Mouse (Mus musculus) forebrain, embryonic 11.5 days (tissue): ENCODE measurements at regions not wholly inside any gene's neighbourhood (a gene's known extent, or its start where the extent isn't known, plus 50 kb on each side); places are given as distances from the start of the nearest gene placed in this dataset.

Source experiments
- ATAC-seq: fragments of 200-750 bp; cut with Nextera tagmentation; replicated peaks from 2 replicates; pipeline ENCODE4 v1.8.0; 2017; ENCODE audit warnings: moderate TSS enrichment; ENCODE audit not compliant: low FRiP score
- DNase-seq: peaks from one replicate; pipeline ENCODE4 v3.0.0-alpha.2; 2017; ENCODE audit warnings: low spot score
- H3K27ac ChIP-seq: fragments of 300-500 bp; sonication (generic); 2 replicates; pipeline ENCODE4 v1.5.1; 2014; ENCODE audit warnings: low read depth, low read length
- H3K27me3 ChIP-seq: fragments of 300-500 bp; sonication (generic); 2 replicates; pipeline ENCODE4 v1.6.1; 2014; ENCODE audit warnings: mild to moderate bottlenecking, low read length, mixed read lengths; ENCODE audit not compliant: control insufficient read depth, insufficient read depth
- H3K36me3 ChIP-seq: fragments of 300-500 bp; sonication (generic); 2 replicates; pipeline ENCODE4 v1.6.1; 2014; ENCODE audit warnings: mild to moderate bottlenecking, low read length, moderate library complexity, mixed read lengths; ENCODE audit not compliant: control insufficient read depth, insufficient read depth
- H3K4me1 ChIP-seq: fragments of 300-500 bp; sonication (generic); replicated peaks from 2 replicates; pipeline ENCODE4 v1.6.1; 2014; ENCODE audit warnings: low read length, mixed read lengths; ENCODE audit not compliant: control insufficient read depth, insufficient read depth
- H3K4me2 ChIP-seq: fragments of 300-500 bp; sonication (generic); 2 replicates; pipeline ENCODE4 v1.6.1; 2014; ENCODE audit warnings: low read depth, mild to moderate bottlenecking, low read length, moderate library complexity, mixed read lengths; ENCODE audit not compliant: severe bottlenecking
- H3K4me3 ChIP-seq: fragments of 300-500 bp; sonication (generic); 2 replicates; pipeline ENCODE4 v1.5.1; 2014; ENCODE audit warnings: low read depth, low read length
- H3K9ac ChIP-seq: fragments of 300-500 bp; sonication (generic); 2 replicates; pipeline ENCODE4 v1.6.1; 2014; ENCODE audit warnings: low read length
- H3K9me3 ChIP-seq: fragments of 300-500 bp; sonication (generic); 2 replicates; pipeline ENCODE4 v1.6.1; 2016; ENCODE audit warnings: low read length, mixed read lengths; ENCODE audit not compliant: control insufficient read depth
- WGBS: fragments of 180-500 bp; shearing (Covaris S2); extraction: QIAGEN DNeasy Blood & Tissue Kit; methylation state at CpG from one replicate; pipeline ENCODE4 v1.1.7; 2014; 5-methylcytosine and 5-hydroxymethylcytosine counted together

GRCm38 (mm10) chr1:183783440-183784130 is 229.5 kb upstream of the Dusp10 start:
- H3K4me1 ChIP-seq = no peaks in the 10 kb centered on the region
- H3K4me2 ChIP-seq = no peak overlapping the region
- no peaks in the 10 kb centered on the region for H3K36me3 ChIP-seq
- ATAC-seq (no peak), DNase-seq (no peak)
- H3K9ac ChIP-seq = no peak overlapping the region
- 70% methylated on average over 8 of the region's 8 CpGs for WGBS
- H3K27me3 ChIP-seq = no peaks in the 10 kb centered on the region
- H3K4me3 ChIP-seq = no peak overlapping the region
- H3K27ac ChIP-seq = no peak overlapping the region
- no peaks in the 10 kb centered on the region for H3K9me3 ChIP-seq

- Histone ChIP-seq H3K4me1 (no peaks in the 10 kb centered on the region), H3K9ac (no peak overlapping the region), H3K9me3 (no peaks in the 10 kb centered on the region), H3K4me3 (no peak overlapping the region), H3K36me3 (no peaks in the 10 kb centered on the region), H3K27me3 (no peaks in the 10 kb centered on the region), H3K4me2 (no peak overlapping the region), H3K27ac (no peak overlapping the region)
- ATAC-seq (no peak), DNase-seq (no peak)
- 73% methylated on average over 7 of the region's 7 CpGs for WGBS
These were observed 220.8 kb upstream of the Dusp10 start for GRCm38 (mm10) chr1:183792230-183792813.

- Histone ChIP-seq H3K9me3 (no peaks in the 10 kb centered on the region), H3K4me3 (no peak overlapping the region), H3K4me2 (no peak overlapping the region), H3K9ac (no peak overlapping the region), H3K27me3 (no peaks in the 10 kb centered on the region), H3K27ac (no peak overlapping the region), H3K36me3 (no peaks in the 10 kb centered on the region), H3K4me1 (no peaks in the 10 kb centered on the region)
- DNase-seq = no peak
- ATAC-seq = no peak
- 90% methylated on average over 4 of the region's 4 CpGs for WGBS
These were observed 219.8 kb upstream of the Dusp10 start for GRCm38 (mm10) chr1:183793324-183793723.

GRCm38 (mm10) chr1:183793913-183794445 is 219.1 kb upstream of the Dusp10 start:
- Histone ChIP-seq H3K4me3 (no peak overlapping the region), H3K9ac (no peak overlapping the region), H3K36me3 (no peaks in the 10 kb centered on the region), H3K27ac (no peak overlapping the region), H3K9me3 (no peaks in the 10 kb centered on the region), H3K27me3 (no peaks in the 10 kb centered on the region), H3K4me1 (no peaks in the 10 kb centered on the region), H3K4me2 (no peak overlapping the region)
- WGBS = 73% methylated on average over 8 of the region's 8 CpGs
- ATAC-seq = no peak
- DNase-seq = no peak

- DNase-seq (no peak), ATAC-seq (no peak)
- H3K36me3 ChIP-seq = no peaks in the 10 kb centered on the region
- H3K9ac ChIP-seq = no peak overlapping the region
- WGBS = 92% methylated on average over 4 of the region's 4 CpGs
- H3K27ac ChIP-seq = no peak overlapping the region
- H3K9me3 ChIP-seq = no peaks in the 10 kb centered on the region
- no peak overlapping the region for H3K4me3 ChIP-seq
- no peaks in the 10 kb centered on the region for H3K27me3 ChIP-seq
- no peaks in the 10 kb centered on the region for H3K4me1 ChIP-seq
- H3K4me2 ChIP-seq = no peak overlapping the region
These were observed 210.8 kb upstream of the Dusp10 start for GRCm38 (mm10) chr1:183802351-183802750.

GRCm38 (mm10) chr1:183803357-183803756 is 209.7 kb upstream of the Dusp10 start:
- no peak overlapping the region for H3K9ac ChIP-seq
- H3K27me3 ChIP-seq = no peaks in the 10 kb centered on the region
- no peak overlapping the region for H3K4me3 ChIP-seq
- WGBS = 86% methylated on average over 5 of the region's 5 CpGs
- no peak overlapping the region for H3K27ac ChIP-seq
- H3K36me3 ChIP-seq = no peaks in the 10 kb centered on the region
- no peaks in the 10 kb centered on the region for H3K4me1 ChIP-seq
- no peaks in the 10 kb centered on the region for H3K9me3 ChIP-seq
- ATAC-seq (no peak), DNase-seq (no peak)
- no peak overlapping the region for H3K4me2 ChIP-seq

- no peaks in the 10 kb centered on the region for H3K4me1 ChIP-seq
- H3K27ac ChIP-seq = no peak overlapping the region
- no peaks in the 10 kb centered on the region for H3K27me3 ChIP-seq
- no peak for DNase-seq
- no peaks in the 10 kb centered on the region for H3K9me3 ChIP-seq
- no peak for ATAC-seq
- H3K4me3 ChIP-seq = no peak overlapping the region
- H3K36me3 ChIP-seq = no peaks in the 10 kb centered on the region
- no peak overlapping the region for H3K4me2 ChIP-seq
- WGBS = 82% methylated on average over 1 of the region's 1 CpGs
- no peak overlapping the region for H3K9ac ChIP-seq
These were observed 209.3 kb upstream of the Dusp10 start for GRCm38 (mm10) chr1:183803826-183804225.

GRCm38 (mm10) chr1:183804295-183804694 is 208.8 kb upstream of the Dusp10 start:
- no peak overlapping the region for H3K4me2 ChIP-seq
- H3K36me3 ChIP-seq = no peaks in the 10 kb centered on the region

More at GRCm38 (mm10) chr1:183804295-183804694, 208.8 kb upstream of the Dusp10 start:
- H3K9me3 ChIP-seq = no peaks in the 10 kb centered on the region
- 84% methylated on average over 2 of the region's 2 CpGs for WGBS
- H3K9ac ChIP-seq = no peak overlapping the region
- ATAC-seq = no peak
- H3K27ac ChIP-seq = no peak overlapping the region
- no peaks in the 10 kb centered on the region for H3K27me3 ChIP-seq
- H3K4me3 ChIP-seq = no peak overlapping the region
- no peak for DNase-seq
- H3K4me1 ChIP-seq = no peaks in the 10 kb centered on the region
